Mouse (Mus musculus): Measurements from ENCODE around the gene Smok3a.
"Not testable (repeated sequence)": the region's sequence is repeated elsewhere in the genome, so short reads cannot be mapped to it uniquely, and the experiment has no call there.

Gene Smok3a

DNA sequence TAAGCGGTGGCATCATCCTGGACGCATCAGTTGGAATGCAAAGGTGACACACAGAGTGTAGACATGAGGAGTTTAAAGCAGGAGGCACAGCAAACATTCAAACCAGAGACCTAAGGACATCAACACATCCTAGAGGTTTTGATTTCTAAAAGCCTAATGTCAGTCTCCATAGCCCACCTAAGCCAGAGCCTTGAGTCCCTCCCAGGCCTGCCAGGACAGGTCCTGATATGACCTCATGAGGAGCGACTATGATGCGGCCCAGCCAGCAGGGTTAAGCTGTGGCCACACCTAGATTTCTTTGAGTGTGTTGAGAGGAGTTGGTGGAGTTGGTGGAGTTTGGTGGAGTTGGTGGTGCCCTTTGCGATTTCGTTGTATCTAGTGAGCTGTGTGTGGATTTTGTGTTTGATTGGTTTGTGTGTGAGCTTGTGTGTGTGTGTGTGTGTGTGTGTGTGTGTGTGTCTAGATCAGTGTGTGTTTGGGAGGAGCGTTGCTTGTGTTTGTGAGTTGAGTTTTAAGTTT is at the start of gene Smok3a, which contains the start of gene Smok3b:
Gene Smok3a (plus strand): TSS at position 301 of the 519 bp plus-strand sequence.
Gene Smok3b (plus strand): TSS at position 469 of the 519 bp plus-strand sequence.
- DNase-seq (ENCODE audit: low read depth, low spot score) = not testable (repeated sequence)

DNA sequence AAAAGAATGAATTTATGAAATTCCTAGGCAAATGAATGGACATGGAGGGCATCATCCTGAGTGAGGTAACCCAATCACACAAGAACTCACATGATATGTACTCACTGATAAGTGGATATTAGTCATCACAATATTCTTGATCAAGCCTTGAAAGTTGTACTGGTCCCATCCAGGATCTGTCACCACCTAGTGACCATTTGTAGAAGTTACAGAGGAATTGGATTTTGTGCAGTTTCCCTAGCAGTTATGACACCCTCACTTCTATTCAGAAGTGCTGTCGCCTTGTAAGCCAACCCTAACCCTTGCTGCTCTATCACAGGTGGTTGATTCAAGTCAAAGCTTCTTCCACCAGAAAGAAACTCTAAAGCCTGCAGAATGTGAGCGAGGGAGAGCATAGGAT is 47.9 kb upstream of the Smok3a start:
- DNase-seq (ENCODE audit: low read depth, low spot score) = no peak

DNA sequence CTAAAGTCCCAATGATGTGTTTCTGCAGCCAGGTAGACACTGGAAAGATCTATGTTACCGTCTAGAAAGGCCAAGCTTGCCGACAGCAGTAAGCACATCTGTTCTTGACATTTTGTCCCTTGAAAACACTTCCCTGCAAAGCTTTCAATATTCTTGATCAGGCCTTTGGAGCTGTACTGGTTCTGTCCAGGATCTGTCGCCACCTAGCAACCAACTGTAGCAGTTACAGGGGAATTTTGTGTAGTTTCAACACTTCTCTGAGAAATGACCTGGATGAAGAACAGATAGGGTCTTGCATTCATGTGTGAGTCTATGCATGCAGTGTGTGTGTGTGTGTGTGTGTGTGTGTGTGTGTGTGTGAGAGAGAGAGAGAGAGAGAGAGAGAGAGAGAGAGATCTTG is 47.3 kb upstream of the Smok3a start:
- no peak for DNase-seq (ENCODE audit: low read depth, low spot score)

DNA sequence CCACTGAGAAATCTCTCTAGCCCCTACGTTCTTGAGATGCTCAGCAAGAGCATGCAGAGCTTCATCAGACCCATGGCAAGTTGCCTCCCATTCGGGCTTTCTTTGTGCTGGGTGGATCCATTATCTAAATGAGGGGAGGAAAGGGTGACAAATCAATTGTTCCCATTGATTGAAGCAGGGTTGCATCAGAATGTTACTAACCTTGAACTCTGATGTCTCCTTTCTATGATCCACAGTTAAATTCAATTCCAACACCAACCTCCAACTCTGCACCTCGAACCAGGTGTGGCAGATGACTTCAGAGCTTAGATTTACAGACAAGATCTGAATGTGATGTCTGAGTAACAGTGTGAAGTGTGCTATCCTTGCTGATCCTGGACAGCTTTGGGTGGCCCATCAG is 46.3 kb upstream of the Smok3a start:
- no peak for DNase-seq (ENCODE audit: low read depth, low spot score)

DNA sequence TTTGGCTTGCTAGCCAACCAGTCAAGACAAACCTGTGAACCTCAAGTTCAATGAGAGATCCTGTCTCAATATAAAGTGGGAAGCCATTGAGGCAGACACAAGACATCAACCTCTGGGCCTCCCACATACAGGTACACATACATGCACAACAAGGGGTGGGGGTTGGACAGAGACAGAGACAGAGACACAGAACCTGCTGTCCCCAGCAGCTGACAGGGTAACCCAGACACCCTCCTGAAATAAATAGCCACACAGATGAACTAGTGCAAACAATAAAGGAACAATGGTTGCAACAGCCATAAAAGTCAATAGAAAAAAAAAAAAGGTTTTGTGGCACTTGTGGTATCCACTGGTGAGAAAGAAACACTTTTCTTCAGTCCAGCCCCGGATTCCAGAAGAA is 45.6 kb upstream of the Smok3a start:
- DNase-seq (ENCODE audit: low read depth, low spot score) = no peak

DNA sequence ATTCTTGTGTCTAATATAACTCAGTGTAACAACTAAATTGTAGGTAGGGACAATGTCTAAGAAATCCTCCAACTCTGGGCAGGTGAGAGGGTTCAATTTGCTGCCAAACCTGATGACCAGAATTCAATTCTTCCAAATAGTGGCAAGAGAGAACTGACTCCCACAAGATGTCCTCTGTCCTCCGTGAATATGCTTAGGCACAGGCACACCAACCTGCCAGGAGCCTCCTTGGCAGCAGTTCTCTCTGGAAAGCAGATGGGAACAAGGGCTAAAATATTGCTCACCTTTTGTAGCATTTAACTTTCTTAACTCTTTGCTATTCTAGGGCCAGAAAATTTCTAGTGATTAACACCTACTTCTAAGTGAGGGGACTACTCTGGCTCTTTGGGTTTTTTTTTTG is 43.8 kb upstream of the Smok3a start:
- DNase-seq (ENCODE audit: low read depth, low spot score) = no peak

DNA sequence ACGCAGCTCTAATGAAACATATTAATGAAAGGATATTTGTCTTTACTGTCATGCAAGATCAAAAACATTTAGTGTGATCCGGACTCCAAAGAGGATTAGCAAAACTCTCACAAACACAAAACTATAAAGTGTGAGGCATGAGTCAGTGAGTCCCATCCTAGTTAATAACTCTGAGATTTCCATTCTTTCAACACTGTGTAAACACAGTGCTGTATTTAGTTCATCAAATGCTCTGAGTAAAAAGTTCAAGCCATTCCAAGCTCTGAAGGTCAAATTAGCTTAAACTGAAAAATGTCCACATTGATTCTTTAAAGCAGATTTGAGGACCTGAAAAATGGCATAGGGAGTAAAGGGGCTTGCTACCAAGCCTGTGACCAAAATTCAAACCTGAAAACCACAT is 42.0 kb upstream of the Smok3a start:
- no peak for DNase-seq (ENCODE audit: low read depth, low spot score)

DNA sequence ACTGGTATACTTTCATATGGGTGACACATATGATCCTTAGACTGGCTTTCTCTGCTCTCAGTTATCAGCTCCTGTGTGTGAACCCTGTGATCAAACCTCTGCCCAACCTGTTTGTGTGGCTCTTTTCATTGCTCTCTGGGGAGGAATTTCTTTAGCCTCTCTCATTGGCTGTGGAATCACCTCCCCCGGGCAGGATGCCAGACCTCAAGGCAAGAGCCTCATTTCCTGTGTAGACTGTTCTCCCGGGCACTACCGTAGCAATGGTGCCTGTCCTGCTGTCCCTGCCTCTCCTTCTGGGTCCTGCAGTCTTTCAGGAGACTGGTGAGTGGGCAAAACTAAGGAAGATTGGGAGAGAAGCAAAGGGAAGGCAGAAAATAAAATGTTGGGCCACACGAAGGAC is 39.8 kb upstream of the Smok3a start, which contains the start of gene Azgp1:
Gene Azgp1 (plus strand): TSS at position 221 of the 400 bp plus-strand sequence.
- DNase-seq (ENCODE audit: low read depth, low spot score) = no peak

DNA sequence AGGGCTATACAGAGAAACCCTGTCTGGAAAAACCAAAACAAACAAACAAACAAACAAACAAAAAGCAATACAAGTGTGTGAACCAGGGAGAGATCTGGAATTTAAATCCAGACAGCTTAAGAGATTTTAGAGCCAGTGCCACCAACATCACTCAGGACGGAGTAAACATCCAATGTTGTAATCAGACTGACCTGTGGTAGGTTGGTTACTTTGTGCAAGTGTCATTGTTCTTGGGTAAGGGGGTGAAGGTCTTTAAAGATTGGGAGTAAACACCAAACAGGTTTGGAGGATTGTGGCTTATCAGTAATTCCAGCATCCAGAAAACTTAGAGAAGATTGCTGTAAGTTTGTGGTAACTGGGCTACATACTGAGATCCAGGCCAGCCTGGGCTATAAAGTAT is 34.7 kb upstream of the Smok3a start:
- DNase-seq (ENCODE audit: low read depth, low spot score) = no peak

DNA sequence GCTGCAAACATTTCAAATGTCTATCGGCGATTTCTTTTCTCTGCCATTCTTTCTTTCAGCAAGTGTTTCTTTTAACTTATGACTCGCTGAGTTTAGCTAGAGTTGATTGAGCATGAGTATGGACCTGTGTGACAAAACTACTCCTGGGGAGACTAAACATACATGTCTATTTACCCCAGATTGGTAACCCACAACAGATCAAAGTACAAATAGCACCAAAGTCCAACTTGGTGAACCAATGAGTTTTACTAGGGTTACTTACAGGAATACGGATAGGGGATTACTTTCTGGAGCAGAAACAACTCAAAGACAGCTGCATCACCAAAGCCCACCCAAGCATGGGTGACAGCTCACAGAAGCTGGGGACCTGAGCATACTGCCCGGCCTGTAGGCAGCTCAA is 11.6 kb upstream of the Smok3a start:
- DNase-seq (ENCODE audit: low read depth, low spot score) = no peak

DNA sequence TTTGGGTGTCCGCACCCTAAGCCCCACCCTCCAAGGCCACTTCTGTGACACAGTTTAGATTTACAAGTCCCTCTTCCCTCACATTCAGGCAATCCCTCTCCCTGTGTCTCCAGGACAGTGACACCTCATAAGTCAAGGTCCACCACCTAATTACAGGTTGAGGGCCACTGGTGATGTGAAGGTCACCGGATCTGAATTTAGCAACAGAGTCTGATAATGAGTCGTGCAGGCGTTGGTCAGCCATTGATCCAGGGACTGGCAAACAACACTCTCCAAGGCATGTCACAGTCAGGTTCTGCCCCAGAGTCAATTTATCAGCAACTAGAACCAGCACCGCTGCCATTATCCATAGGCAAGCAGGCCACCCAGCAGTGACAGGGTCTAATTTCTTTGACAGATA is 8.7 kb upstream of the Smok3a start:
- no peak for DNase-seq (ENCODE audit: low read depth, low spot score)

DNA sequence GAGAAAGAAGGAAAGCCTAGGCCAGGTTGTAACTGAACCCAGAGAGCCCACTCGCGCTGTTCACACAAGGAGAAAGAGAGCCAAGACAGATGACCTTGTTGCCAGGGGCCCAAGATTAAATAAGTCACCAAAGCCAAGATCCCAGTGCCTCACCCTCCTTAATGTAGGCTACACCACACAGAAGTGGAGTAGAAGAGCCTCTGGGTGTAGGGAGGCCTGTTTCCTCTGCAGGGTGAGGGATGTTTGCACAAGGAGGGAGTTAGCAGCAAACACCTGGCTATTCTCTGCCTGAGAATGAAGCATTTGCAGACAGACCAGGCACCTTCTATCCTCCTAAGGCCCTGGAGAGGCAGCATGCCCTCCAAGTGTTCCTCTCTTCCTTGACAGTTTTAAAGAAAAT is 4.5 kb upstream of the Smok3a start:
- no peak for DNase-seq (ENCODE audit: low read depth, low spot score)

DNA sequence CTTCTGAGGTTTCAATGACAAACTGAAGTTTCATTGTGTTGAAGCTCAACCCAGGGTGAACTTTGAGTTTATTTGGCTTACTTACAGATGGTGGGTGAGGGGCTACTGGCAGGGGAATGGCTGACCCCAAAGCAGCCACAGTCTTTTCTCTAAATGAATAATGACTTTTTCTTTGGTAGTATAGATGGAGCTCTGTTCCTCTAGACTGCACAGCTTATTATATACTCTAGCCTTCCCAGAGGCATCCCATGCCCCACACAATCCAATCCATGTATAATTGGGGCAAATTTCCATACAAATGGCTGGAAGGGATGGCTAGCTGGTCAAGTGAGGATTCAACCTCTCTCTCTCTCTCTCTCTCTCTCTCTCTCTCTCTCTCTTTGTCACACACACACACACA is 4.1 kb upstream of the Smok3a start:
- DNase-seq (ENCODE audit: low read depth, low spot score) = no peak

DNA sequence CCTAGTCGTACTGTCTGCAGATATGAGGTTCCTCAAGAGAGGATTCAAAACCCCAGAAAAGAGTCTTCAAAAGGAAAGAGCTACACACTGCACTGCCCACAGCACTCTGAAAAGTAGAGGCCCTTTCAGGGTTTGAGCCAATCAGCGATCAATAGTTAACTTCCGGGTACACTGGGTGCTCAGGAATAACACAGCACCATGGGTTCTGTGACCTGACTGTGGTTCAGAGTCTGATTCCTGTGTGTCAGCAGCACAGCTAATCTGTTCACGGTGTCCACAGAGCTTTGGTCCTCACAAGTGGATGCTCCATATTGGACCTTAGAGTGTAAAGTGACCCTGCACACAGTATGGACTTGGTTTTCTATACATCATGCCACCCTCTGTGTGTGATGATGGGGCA is 1.5 kb upstream of the Smok3a start:
- not testable (repeated sequence) for DNase-seq (ENCODE audit: low read depth, low spot score)

DNA sequence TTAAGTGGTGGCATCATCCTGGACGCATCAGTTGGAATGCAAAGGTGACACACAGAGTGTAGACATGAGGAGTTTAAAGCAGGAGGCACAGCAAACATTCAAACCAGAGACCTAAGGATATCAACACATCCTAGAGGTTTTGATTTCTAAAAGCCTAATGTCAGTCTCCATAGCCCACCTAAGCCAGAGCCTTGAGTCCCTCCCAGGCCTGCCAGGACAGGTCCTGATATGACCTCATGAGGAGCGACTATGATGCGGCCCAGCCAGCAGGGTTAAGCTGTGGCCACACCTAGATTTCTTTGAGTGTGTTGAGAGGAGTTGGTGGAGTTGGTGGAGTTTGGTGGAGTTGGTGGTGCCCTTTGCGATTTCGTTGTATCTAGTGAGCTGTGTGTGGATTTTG is 31.8 kb downstream of the Smok3a start, which contains the start of gene Smok3c:
Gene Smok3c (plus strand): TSS at position 301 of the 400 bp plus-strand sequence.
- not testable (repeated sequence) for DNase-seq (ENCODE audit: low read depth, low spot score)

DNA sequence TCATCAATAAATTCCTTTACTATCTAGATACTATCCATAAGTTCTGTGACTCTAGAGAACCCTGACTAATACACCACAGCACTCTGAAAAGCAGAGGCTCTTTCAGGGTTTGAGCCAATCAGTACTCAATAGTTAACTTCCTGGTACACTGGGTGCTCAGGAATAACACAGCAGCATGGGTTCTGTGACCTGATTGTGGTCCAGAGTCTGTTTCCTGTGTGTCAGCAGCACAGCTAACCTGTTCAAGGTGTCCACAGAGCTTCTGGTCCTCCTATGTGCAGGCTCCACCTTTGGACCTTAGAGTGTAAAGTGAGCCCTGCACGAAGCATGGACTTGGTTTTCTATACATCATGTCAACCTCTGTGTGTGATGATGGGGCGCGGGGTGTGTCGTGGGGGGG is 52.7 kb downstream of the Smok3a start:
- no peak for DNase-seq (ENCODE audit: low read depth, low spot score)

DNA sequence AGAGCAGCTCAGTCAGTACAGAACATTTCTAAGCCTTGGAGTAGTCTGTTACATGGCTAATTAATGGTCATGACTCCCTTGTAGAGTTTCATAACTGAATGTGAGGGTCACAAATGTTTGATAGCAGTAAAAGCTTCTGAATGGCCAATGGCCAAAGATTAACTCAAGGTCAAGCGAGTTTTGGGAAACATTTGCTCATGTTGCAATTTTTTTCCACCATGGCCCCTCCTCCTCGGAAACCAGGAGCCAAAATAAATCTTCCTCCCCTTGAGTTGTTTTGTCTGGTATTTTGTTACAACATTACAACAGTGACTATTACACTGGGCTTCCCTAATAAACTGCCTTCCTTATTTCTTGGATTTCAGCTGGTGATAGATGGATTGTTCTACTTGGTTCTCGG is 54.6 kb downstream of the Smok3a start:
- DNase-seq (ENCODE audit: low read depth, low spot score) = no peak

DNA sequence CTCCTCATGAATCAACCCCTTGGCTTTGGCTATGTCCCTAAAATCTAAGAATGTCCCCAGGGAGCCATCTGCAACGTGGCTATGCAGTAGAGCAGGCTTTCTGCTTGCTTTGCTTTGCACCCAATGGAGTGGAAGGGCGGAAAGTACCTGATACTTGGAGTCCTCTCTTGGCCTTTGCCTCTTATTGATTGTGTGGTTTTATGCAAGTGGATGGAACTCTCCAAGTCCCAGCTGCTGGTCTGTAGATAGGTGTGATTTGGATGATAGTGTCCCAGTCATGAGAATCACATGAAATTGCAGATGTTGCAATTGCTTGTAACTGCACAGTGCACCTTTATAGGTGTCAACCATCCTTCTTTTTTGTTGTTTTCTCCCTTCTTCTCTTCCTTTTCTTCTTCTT is 55.1 kb downstream of the Smok3a start:
- DNase-seq (ENCODE audit: low read depth, low spot score) = no peak

DNA sequence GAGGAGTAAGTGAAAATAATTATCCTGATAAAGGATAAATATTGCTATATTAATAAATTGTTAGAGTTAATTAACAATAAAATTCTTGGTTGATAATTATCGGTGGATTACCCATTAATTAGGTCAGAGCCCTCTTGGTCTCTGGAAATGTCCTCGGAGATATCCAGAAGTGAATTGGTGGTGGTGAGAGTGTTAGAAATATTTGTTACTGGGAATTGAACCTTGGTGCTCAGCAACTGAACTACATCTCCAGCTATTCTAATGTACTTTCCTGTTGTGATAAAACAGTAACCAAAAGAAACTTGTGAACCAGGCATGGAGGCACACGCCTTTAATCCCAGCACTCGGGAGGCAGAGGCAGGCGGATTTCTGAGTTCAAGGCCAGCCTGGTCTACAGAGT is 59.4 kb downstream of the Smok3a start:
- DNase-seq (ENCODE audit: low read depth, low spot score) = no peak

DNA sequence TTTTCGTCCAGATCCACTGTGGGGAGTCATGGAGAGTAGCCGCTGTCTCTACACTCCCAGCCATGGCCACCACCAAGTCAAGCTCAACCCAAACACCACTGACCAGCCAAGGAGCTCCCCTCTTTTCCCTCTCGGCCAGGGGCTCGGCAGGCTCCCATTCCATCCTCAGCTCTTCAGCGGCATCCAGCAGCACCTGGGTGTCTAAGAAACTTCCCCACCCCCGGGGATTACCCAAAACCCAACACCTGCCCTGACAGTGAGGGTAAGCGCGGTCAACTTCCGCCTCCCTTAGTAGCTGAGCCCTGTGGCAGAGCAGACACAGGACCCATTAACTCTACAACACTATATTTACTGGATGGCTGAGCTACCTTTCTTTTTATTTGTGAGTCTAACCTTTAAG is 60.4 kb downstream of the Smok3a start:
- DNase-seq (ENCODE audit: low read depth, low spot score) = no peak

DNA sequence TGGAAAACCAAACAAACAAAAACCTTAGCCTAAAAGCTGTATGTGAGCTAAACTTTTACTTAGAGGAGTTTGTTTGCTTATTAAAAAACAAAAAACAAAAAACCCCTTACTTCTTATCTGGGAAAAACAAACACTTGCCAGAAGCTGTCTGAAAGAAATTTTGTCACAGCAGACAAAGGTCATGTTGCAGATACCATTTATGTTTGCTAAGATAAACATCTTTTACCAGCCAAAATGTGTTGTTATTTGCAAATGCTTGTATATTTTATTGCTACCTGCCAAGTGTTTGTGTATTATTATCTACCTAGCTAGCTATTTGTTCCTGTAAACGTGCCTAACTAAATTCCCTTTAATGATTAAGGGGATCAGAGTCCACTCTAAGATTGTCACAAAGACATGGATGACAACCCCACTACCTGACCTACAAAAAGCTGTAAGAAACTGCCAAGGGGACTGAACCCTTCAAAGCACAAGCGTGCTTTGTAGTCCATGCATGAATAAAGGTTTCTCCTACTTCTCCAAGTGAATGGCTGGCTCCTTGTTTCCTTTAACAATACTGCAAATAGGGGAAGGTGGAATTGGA is 62.3 kb downstream of the Smok3a start:
- DNase-seq (ENCODE audit: low read depth, low spot score) = no peak

DNA sequence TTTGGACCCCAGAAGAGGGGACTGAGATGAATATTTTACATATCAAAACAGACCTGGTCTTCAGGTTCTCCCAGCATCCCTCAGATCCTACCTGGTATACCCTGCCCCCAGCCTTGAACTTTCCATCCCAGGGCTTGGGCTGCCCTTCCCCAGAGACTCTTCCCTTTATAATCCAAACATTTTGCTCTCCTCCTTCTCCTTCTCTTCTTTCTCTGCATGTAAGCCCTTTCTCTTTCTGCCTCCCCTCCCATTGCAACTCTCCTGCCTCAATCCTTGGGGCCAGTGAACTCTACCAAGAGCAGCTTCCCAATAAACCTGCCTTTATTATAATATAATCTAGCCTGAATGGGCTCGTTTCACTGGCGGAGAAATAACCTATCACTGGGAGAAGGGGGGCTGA is 62.9 kb downstream of the Smok3a start:
- no peak for DNase-seq (ENCODE audit: low read depth, low spot score)
